Mouse (Mus musculus) embryonic fibroblast, embryonic 13.5 days (primary cell): ENCODE data around the gene Dock8. TPM values are rescaled to one million over a fixed set of nuclear protein-coding genes. Genes with fewer than 3 reads are reported as not detected.

ENCODE experiments used
- H3K27ac ChIP-seq: 2 replicates; pipeline ENCODE4 v1.5.1; 2012; ENCODE audit warnings: low read length, control low read depth, inconsistent platforms; ENCODE audit not compliant: insufficient read depth
- H3K4me1 ChIP-seq: 2 replicates; pipeline ENCODE4 v1.6.1; 2011; ENCODE audit warnings: low read length; ENCODE audit not compliant: control insufficient read depth, insufficient read depth
- H3K4me3 ChIP-seq: 2 replicates; pipeline ENCODE4 v1.5.1; 2011; ENCODE audit warnings: mild to moderate bottlenecking, control low read depth, low read length; ENCODE audit not compliant: insufficient read depth
- CTCF ChIP-seq: IDR thresholded peaks from 2 replicates; pipeline ENCODE4 v1.5.1; 2011; ENCODE audit warnings: mild to moderate bottlenecking, control low read depth, low read length, moderate library complexity, borderline replicate concordance; ENCODE audit not compliant: insufficient read depth
- POLR2A ChIP-seq: IDR thresholded peaks from 2 replicates; pipeline ENCODE4 v1.6.1; 2011; ENCODE audit warnings: low read depth, mild to moderate bottlenecking, control low read depth, low read length, moderate library complexity
- polyA plus RNA-seq: library from polyadenylated mRNA; stranded (reverse); fragments of >200 nt; gene quantifications from 2 replicates; pipeline ENCODE4 v1.2.4, GENCODE M21; 2011; ENCODE audit warnings: low read depth; ENCODE audit not compliant: missing spikeins, insufficient read length

Dock8 gene
- polyA plus RNA-seq, 1 experiment: 0.44 TPM

DNA sequence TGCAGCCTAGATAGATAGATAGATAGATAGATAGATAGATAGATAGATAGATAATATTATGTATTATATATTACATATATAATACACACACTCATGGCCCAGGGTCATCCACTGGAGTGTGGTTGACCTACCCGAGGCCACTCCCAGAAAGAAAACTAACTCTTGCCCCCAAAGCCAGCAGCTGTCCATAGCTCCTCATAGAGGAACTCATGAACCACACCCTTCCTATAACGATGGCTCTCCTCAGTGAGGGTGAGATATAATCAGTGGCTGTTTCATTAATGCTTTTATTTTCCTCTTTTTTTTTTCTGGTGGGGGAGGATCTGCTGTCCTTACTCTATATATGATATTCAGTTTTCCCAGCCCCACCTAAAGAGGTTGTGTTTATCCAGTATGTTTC is 134.6 kb downstream of the Dock8 start:
- no peak for TF ChIP-seq CTCF
- TF ChIP-seq POLR2A: no peak
- no peak overlapping the region for H3K4me3 ChIP-seq
- H3K27ac ChIP-seq: no peak overlapping the region
- H3K4me1 ChIP-seq: no peaks in the 10 kb centered on the region

GRCm38 (mm10) chr19:25136171-25136570 is 136.8 kb downstream of the Dock8 start:
- Histone ChIP-seq H3K4me3 (no peak overlapping the region), H3K4me1 (no peaks in the 10 kb centered on the region), H3K27ac (no peak overlapping the region)
- TF ChIP-seq CTCF: no peak
- no peak for TF ChIP-seq POLR2A

DNA sequence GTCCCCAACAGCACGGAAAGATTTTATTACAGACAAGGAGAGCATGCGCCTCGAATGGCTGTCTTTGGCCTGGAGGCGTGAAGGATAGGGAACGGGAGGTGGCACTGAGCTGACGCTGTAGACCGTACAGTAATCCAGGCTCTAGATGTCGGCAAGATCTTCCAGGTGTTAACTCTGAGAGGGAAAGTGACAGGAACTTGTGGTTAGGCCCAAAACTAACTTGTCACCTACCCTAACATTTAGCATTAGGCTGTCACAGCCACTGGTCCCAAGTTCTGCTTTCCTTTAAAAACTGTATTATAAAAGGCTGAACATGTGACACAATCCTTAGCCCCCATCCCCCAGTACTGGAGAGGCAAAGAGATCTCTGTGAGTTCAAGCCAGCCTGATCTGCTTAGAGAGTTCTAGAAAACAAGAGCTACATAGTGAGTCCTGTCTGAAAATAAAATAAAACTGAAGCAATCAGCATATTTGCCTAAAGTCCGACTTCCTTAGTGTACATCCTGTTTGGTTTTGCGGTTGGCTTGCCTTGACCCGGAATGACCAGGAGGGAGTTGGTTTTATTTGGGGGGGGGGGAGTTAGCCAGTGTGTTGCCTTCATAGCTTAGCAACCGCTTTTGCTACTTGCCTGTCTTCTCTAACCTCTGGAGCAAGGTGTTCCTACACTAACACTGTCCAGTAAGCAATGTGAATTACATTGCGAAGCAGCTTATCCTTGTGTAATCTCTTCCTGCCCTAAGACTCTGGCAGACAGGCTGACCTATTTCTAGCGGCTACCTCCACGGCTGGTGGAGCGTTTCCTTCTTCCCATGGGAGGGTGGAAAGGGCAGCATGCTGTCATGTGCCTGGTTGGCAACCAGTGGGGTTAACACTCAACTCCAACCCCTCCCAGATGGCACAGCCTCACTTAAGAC is 138.8 kb downstream of the Dock8 start:
- no peak for TF ChIP-seq POLR2A
- no peak for TF ChIP-seq CTCF
- H3K4me1 ChIP-seq: no peaks in the 10 kb centered on the region
- H3K27ac ChIP-seq: no peak overlapping the region
- H3K4me3 ChIP-seq: no peak overlapping the region

GRCm38 (mm10) chr19:25144110-25145028 is 145.0 kb downstream of the Dock8 start:
- no peak overlapping the region for H3K27ac ChIP-seq
- no peak overlapping the region for H3K4me3 ChIP-seq
- no peak for TF ChIP-seq POLR2A
- H3K4me1 ChIP-seq: no peaks in the 10 kb centered on the region

DNA sequence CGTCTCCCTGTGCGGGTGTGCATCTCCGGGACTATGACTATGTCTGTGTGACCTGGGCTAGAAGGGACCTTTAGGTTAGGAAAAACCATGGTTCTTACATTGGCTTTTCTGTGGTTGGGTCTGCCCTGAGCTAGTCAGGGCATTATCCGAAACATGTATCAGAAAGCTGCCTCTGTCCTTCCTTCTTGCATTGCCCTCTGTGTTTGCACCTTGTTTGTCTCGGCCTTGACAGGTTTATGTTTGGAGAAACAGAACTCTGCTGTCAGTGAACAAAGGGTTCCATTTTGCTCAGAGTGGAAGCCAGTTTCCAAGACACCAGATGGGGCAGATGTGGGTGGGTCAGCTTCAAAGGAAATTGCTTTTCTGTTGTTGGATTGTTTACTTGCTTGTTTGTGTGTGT is 145.8 kb downstream of the Dock8 start:
- Histone ChIP-seq H3K27ac (no peak overlapping the region), H3K4me3 (no peak overlapping the region), H3K4me1 (no peaks in the 10 kb centered on the region)
- TF ChIP-seq CTCF (no peak), POLR2A (no peak)

- TF ChIP-seq POLR2A (no peak), CTCF (no peak)
- Histone ChIP-seq H3K4me1 (no peaks in the 10 kb centered on the region), H3K27ac (no peak overlapping the region), H3K4me3 (no peak overlapping the region)
These were observed 146.8 kb downstream of the Dock8 start for GRCm38 (mm10) chr19:25146122-25146521.

DNA sequence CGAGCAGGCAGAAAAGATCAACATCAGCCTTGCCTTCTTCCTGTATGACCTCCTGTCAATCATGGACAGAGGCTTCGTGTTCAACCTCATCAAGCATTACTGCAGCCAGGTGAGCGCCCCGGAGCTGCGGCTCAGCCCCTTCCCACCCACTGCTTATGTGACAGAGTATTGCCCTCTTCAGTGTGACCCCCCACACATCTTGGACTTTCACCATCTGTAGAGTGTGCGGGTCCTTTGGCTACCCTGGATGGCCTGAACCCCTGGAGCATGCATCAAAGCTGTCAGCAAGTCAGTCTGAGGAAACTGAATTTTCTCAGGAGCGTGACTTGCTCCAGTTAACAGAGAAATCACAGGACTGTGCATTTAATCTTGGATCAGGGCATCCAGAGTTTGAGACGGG is 150.5 kb downstream of the Dock8 start:
- H3K4me1 ChIP-seq: no peaks in the 10 kb centered on the region
- TF ChIP-seq CTCF (no peak), POLR2A (no peak)
- H3K4me3 ChIP-seq: no peak overlapping the region
- H3K27ac ChIP-seq: no peak overlapping the region

- Histone ChIP-seq H3K4me3 (no peak overlapping the region), H3K27ac (no peak overlapping the region), H3K4me1 (no peaks in the 10 kb centered on the region)
- no peak for TF ChIP-seq POLR2A
- TF ChIP-seq CTCF: no peak
These were observed 155.3 kb downstream of the Dock8 start for GRCm38 (mm10) chr19:25154506-25155178.

GRCm38 (mm10) chr19:25155250-25155649 is 155.9 kb downstream of the Dock8 start:
- Histone ChIP-seq H3K4me1 (no peaks in the 10 kb centered on the region), H3K27ac (no peak overlapping the region), H3K4me3 (no peak overlapping the region)
- no peak for TF ChIP-seq CTCF
- no peak for TF ChIP-seq POLR2A

DNA sequence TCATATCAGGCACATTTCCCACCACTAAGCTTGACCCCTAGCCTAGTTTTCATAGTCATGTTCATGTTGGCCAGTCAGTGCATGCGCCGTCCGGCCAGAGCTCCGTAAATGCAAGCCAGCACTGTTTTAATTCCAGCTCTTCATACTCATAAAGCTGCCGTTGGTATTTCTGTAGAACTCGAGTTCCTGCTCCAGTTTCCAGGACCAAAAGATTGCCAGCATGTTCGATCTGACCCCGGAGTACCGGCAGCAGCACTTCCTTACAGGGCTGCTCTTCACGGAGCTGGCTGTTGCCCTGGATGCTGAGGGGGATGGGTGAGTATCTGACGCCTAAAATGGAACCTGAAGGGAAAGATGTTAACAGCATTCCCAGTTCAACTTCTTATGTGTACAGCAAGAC is 156.4 kb downstream of the Dock8 start:
- Histone ChIP-seq H3K27ac (no peak overlapping the region), H3K4me1 (no peaks in the 10 kb centered on the region), H3K4me3 (no peak overlapping the region)
- TF ChIP-seq POLR2A (no peak), CTCF (no peak)
